Mouse (Mus musculus) megakaryocyte, embryonic 14.5 days (primary cell): ENCODE results near the gene Bzw1.

ENCODE experiments used
- FLI1 ChIP-seq: IDR thresholded peaks from 2 replicates; pipeline ENCODE4 v1.6.1; 2012; ENCODE audit warnings: low read length, inconsistent platforms, mixed read lengths
- GATA1 ChIP-seq: IDR thresholded peaks from 3 replicates; pipeline ENCODE4 v1.6.1; 2012; ENCODE audit warnings: mixed read lengths, low read length, inconsistent platforms, borderline replicate concordance

DNA sequence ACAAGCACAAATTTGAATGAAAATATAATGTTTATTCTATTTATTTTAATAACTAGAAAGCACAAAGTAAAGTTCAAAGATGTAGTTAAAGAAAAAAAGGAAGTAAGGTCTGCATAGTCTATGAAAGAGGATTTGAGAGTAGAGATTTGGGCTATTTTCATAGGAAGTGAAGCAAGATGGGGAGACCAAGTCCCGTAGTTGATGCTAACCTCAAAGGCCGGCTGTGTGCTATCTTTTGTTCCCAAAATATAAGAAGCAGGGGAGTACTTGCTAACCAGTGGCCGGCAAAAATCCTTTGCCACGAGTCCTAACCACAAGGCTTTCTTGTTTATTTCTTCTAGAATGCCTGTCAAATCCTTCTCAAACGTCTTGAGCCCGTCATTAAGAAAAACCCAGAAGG is 44.0 kb upstream of the Bzw1 start:
- TF ChIP-seq GATA1 (no peak), FLI1 (no peak)
